Mouse (Mus musculus): ENCODE results near the gene Gm29427. TPM values are rescaled to one million over a fixed set of nuclear protein-coding genes. Genes with fewer than 3 reads are reported as not detected.

Gene Gm29427
- polyA plus RNA-seq, 1 experiment from 2014 or later: not detected

Other genes starting within 250 kb of the Gm29427 start
- not detected in 2 replicates for gene Zp3r, start 86.2 kb downstream of the Gm29427 start, polyA plus RNA-seq (2015; fragmentation: Nextera tagmentation; extraction: Ambion mirVana)
- not detected in 2 replicates for gene C4bp, start 54.2 kb downstream of the Gm29427 start, polyA plus RNA-seq (2015; fragmentation: Nextera tagmentation; extraction: Ambion mirVana)
- gene Yod1, start 1.5 kb upstream of the Gm29427 start, polyA plus RNA-seq (2015; fragmentation: Nextera tagmentation; extraction: Ambion mirVana): 19.3 and 20.1 TPM in 2 replicates
- 24.9 and 25.6 TPM in 2 replicates for gene Pfkfb2, start 13.5 kb upstream of the Gm29427 start, polyA plus RNA-seq (2015; fragmentation: Nextera tagmentation; extraction: Ambion mirVana)
- 0.53 and 0.56 TPM in 2 replicates for gene AA986860, start 16.2 kb upstream of the Gm29427 start, polyA plus RNA-seq (2015; fragmentation: Nextera tagmentation; extraction: Ambion mirVana)
- not detected in 2 replicates for gene Fcamr, start 85.1 kb upstream of the Gm29427 start, polyA plus RNA-seq (2015; fragmentation: Nextera tagmentation; extraction: Ambion mirVana)
- not detected in 2 replicates for gene Pigr, start 110.9 kb upstream of the Gm29427 start, polyA plus RNA-seq (2015; fragmentation: Nextera tagmentation; extraction: Ambion mirVana)
- gene Fcmr, start 149.9 kb upstream of the Gm29427 start, polyA plus RNA-seq (2015; fragmentation: Nextera tagmentation; extraction: Ambion mirVana): not detected in 2 replicates
- not detected in 2 replicates for gene Il24, start 171.7 kb upstream of the Gm29427 start, polyA plus RNA-seq (2015; fragmentation: Nextera tagmentation; extraction: Ambion mirVana)
- not detected in 2 replicates for gene Il20, start 195.7 kb upstream of the Gm29427 start, polyA plus RNA-seq (2015; fragmentation: Nextera tagmentation; extraction: Ambion mirVana)
- gene Il19, start 224.3 kb upstream of the Gm29427 start, polyA plus RNA-seq (2015; fragmentation: Nextera tagmentation; extraction: Ambion mirVana): not detected in 2 replicates

Data from forebrain, embryonic 15.5 days (tissue).